Mouse (Mus musculus): ENCODE data around the gene Sema3c. TPM values are rescaled to one million over a fixed set of nuclear protein-coding genes. Genes with fewer than 3 reads are reported as not detected.

Sema3c gene
- polyA plus RNA-seq, 2 experiments from 2014 or later, result 0.21 TPM; not detected in 1

DNA sequence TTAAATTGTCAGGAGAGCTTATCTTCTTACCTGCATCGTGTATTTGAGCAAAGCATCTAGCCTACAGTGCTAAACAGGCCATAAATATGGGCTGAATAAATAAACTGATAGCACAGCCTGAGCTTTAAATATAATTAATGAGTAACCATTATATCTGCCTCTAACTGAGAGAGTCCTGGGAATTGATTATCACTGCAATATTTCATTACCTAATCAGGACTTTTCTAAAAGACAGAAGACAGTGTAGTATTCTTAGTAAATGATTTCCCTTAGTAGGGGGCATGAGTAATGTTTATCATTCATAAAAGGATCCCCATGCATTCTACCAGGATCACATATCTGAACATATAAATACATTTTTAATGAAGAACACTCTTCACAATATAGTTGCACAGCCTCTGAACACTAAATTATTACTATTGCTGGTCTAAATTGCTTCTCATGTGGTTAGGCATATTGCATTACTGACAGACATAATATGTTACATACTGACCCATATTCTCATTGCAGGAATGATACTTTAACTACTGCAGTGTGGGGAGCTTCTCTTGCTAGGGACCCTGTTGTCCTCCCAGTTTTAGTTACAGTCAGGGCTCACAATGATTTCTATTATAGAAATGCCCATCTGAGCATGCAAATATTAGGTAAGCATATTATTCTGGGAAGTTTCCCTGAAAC is 74.9 kb downstream of the Sema3c start:
- ATAC-seq, result no peak

DNA sequence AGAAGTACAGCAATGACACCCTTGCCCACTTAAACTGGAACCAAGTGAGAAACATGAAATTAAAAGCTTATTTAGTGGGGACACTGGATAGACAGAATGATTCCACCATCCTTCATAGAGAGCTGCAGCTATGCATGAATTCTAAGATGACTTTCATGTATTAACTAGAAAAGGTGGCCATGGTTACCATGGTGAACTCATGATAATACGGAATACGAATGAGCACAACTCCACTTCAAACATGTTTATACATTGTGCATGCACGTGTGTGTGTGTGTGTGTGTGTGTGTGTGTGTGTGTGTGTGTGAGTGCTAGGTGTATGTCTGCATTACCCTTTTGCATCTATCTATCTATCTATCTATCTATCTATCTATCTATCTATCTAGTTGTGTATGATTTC is 87.1 kb downstream of the Sema3c start:
- ATAC-seq, result no peak

GRCm38 (mm10) chr5:17671356-17671755 is 97.3 kb downstream of the Sema3c start:
- no peak for ATAC-seq

GRCm38 (mm10) chr5:17680862-17681261 is 106.8 kb downstream of the Sema3c start:
- ATAC-seq, result no peak

DNA sequence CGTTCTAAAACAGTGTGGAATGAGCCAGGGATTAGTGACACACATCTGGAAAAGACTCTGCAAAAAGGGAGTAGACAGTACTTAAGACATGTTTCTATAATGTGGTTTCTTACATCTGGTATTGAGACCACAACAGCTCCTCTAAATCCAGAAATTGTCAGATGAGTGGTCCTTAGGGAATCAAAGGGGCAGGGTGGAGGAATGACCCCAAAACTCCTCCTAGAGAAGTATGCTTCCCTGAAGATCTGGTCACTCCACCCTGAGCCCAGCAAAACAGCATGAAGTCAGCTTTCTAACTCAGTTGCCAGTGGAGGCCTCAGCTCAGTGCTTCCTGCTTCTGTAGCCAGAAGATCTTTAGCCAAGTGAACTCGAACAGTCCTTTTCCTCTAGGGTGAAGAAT is 115.0 kb downstream of the Sema3c start:
- ATAC-seq, result no peak

DNA sequence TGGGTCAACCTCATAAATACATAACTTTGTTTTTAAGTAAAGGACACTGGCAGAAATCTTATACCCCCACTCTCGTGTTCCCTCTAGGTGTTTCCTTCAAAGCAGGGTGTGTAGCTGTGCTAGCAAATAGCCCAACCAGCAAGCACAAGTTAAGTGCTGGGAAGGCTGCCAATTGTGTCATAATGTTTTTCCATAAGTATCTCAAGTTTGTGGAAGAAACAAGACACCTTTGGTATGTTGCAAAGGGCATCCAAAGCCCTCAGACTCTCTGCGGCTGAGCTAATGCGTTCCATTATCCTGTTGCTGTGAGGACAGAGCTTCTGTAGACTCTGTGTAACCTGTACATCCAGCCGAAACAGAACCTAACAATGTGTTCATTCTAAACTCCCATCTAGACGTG is 115.5 kb downstream of the Sema3c start:
- ATAC-seq, result no peak

- no peak for ATAC-seq
These were observed 121.3 kb downstream of the Sema3c start for GRCm38 (mm10) chr5:17695366-17695765.

DNA sequence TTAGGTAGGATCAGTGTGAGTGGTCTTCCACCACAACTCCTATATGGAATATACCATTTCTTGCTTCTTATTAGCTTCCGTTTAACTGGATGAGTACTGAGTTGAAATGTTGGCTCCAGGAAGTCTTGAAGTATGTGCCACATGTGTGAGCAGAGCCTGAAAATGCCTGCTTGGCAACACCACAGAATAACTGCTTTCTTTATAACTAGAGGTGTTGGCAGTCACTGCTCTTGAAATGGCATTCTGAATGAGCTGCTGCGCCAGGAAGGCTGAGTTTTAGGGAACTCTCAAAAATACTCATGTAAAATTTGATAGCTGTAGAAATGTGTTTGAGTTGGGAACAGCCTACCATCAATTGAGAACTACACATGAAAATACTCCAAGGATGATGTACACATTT is 124.8 kb downstream of the Sema3c start:
- no peak for ATAC-seq

DNA sequence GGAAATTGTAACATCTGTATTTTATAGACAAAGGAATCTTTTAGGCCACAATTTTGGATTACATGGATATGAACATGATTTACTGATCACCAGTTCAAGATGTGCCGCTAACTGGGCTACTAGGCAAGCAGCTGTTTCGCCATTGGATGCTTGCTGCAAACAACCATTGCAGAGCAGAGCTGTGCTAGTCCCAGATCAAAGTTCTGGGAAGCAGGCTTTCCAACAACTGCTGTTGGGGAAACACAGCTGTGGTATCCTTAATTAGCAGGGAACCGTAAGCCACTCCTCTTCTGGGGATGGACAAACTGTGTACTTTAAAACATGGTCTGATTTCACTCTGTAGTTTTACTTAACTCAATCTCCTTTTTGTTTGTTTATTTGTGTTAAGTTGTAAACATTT is 130.1 kb downstream of the Sema3c start:
- no peak for ATAC-seq

- no peak for ATAC-seq
These were observed 133.0 kb downstream of the Sema3c start for GRCm38 (mm10) chr5:17707086-17707485.

- ATAC-seq, result no peak
These were observed 138.3 kb downstream of the Sema3c start for GRCm38 (mm10) chr5:17712374-17712773.

- no peak for ATAC-seq
These were observed 141.1 kb downstream of the Sema3c start for GRCm38 (mm10) chr5:17715206-17715605.

GRCm38 (mm10) chr5:17720011-17720410 is 145.9 kb downstream of the Sema3c start:
- ATAC-seq, result no peak

- no peak for ATAC-seq
These were observed 149.9 kb downstream of the Sema3c start for GRCm38 (mm10) chr5:17724031-17724430.

DNA sequence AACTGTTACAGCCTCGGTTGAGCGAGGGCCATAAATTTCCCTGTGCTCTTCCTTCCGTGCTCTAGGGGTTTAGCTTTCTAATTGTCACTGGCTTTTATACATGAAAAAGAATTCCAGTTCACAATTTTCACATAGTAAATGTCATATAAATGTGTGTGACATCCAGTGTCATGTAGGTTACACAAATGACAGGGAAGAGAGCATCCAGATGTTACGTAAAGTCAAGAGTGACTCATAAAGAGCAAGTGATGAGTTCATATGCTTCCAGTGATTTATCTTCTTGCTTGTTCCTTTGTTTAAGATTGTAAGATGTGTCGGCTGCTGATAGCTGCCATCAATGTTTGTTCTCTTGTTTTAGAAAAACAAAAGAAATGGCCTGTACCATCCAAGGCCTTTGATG is 154.0 kb downstream of the Sema3c start:
- ATAC-seq, result no peak

DNA sequence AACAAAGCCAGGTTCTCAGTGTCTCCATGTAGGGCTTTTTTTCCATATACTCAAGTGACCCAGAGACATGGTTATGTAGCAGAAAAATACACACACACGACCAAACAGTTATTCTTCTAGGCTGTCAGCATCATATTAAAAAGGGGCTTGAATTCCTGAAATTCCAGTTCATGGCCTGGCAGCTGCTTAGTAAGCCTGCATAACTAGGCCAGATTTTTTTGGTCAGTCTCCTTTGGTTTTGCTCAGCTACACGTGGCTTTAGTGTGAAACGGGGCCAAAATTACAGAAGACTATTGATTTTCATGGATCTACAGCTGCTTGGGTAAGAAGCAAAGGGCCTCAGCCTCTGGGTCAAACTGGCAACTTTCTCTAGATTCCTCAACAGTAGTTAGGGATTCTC is 165.7 kb downstream of the Sema3c start:
- ATAC-seq, result no peak

DNA sequence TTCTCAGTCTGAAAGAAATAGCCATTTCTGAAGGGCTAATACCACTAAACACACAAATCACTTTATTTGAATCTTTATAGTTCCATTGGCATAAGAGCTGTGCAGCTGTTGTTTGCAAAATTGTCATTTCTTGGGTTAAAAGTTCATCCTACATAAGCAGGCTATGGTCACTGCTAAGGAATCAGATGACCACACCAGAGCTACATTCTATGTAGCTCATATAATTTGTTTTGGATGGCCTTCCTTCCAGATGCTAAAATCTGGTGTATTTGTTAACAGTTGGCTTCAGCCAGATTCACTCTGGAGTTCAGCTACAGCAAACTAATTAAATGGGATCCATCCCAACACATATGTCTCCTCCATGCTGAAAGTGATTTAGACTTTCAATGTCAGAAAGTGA is 172.4 kb downstream of the Sema3c start:
- ATAC-seq, result no peak

DNA sequence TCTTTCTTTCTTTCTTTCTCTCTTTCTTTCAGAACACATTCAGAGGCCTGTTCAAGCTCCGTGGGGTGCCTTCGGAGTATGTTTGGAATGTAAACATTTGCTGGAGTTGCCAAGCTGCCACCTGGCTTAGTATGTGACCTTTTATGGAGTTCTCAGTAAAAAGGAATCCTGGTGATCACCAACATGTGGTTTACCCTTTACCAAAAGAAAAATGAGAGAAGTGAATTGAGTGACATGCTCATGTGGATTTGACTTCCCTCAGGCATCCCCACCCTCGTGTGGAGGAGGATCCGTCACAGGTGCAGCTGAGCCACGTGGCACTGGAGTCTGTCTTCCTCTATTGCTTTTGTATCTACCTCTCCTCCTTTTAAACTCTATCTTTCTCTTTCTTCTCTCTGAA is 173.1 kb downstream of the Sema3c start:
- no peak for ATAC-seq

DNA sequence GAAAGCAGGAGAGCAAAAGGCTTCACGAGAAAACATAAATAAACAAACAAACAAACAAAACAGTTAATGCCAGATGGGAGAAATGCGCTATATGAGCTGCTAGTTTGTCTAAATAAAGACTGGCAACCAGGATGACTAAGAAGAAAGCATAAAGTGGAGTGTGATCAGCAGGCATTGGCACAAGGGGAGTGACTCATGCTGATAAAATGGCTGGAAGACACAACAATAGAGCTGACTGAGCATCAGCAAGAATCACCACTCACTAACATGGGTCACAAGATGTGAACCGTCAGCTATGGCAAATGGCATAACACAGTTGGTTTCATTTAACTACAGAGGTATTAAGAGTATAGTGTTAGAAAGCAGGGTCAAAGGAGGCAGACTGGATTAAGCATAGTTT is 174.2 kb downstream of the Sema3c start:
- no peak for ATAC-seq

- ATAC-seq, result no peak
These were observed 179.5 kb downstream of the Sema3c start for GRCm38 (mm10) chr5:17753471-17754005.

- ATAC-seq, result no peak
These were observed 192.1 kb downstream of the Sema3c start for GRCm38 (mm10) chr5:17766006-17766677.

- no peak for ATAC-seq
These were observed 196.2 kb downstream of the Sema3c start for GRCm38 (mm10) chr5:17770328-17770727.

- no peak for ATAC-seq
These were observed 202.5 kb downstream of the Sema3c start for GRCm38 (mm10) chr5:17776571-17776970.

Data from activated CD4-positive, CD25-positive, alpha-beta regulatory T cell, adult 4 months (primary cell).